Mouse (Mus musculus) neural tube, embryonic 13.5 days (tissue): ENCODE measurements around the gene Dst. TPM values are rescaled to one million over a fixed set of nuclear protein-coding genes. Genes with fewer than 3 reads are reported as not detected.

Source experiments
- ATAC-seq: fragments of 200-750 bp; cut with Nextera tagmentation; 2 replicates; pipeline ENCODE4 v1.8.0; 2017; ENCODE audit warnings: low read depth, mild to moderate bottlenecking, moderate TSS enrichment, moderate library complexity
- H3K27ac ChIP-seq: fragments of 300-500 bp; sonication (generic); replicated peaks from 2 replicates; pipeline ENCODE4 v1.5.1; 2015; ENCODE audit warnings: moderate library complexity, mild to moderate bottlenecking, inconsistent platforms
- H3K27me3 ChIP-seq: fragments of 300-500 bp; sonication (generic); 2 replicates; pipeline ENCODE4 v1.6.1; 2015; ENCODE audit warnings: mild to moderate bottlenecking, inconsistent platforms
- H3K36me3 ChIP-seq: fragments of 300-500 bp; sonication (generic); 2 replicates; pipeline ENCODE4 v1.6.1; 2015; ENCODE audit warnings: mild to moderate bottlenecking, inconsistent platforms
- H3K4me1 ChIP-seq: fragments of 300-500 bp; sonication (generic); replicated peaks from 2 replicates; pipeline ENCODE4 v1.6.1; 2015; ENCODE audit warnings: inconsistent platforms
- H3K4me2 ChIP-seq: fragments of 300-500 bp; sonication (generic); 2 replicates; pipeline ENCODE4 v1.6.1; 2015; ENCODE audit warnings: inconsistent platforms, mild to moderate bottlenecking, moderate library complexity
- H3K4me3 ChIP-seq: fragments of 300-500 bp; sonication (generic); 2 replicates; pipeline ENCODE4 v1.5.1; 2015; ENCODE audit warnings: mild to moderate bottlenecking, inconsistent platforms
- H3K9ac ChIP-seq: fragments of 300-500 bp; sonication (generic); 2 replicates; pipeline ENCODE4 v1.6.1; 2015; ENCODE audit warnings: moderate library complexity, mild to moderate bottlenecking, inconsistent platforms
- H3K9me3 ChIP-seq: fragments of 300-500 bp; sonication (generic); 2 replicates; pipeline ENCODE4 v1.6.1; 2016; ENCODE audit warnings: inconsistent platforms
- WGBS: fragments of 180-500 bp; shearing (Covaris S2); methylation state at CpG from one replicate; pipeline ENCODE4 v1.1.7; 2015; 5-methylcytosine and 5-hydroxymethylcytosine counted together
- polyA plus RNA-seq: library from polyadenylated mRNA; unstranded; fragments of >200 nt; fragmentation: Nextera tagmentation; extraction: Ambion mirVana; gene quantifications from 2 replicates; pipeline ENCODE4 v1.2.1, GENCODE M21; 2015

Gene Dst
- polyA plus RNA-seq, 1 experiment from 2014 or later = 44.4 TPM

DNA sequence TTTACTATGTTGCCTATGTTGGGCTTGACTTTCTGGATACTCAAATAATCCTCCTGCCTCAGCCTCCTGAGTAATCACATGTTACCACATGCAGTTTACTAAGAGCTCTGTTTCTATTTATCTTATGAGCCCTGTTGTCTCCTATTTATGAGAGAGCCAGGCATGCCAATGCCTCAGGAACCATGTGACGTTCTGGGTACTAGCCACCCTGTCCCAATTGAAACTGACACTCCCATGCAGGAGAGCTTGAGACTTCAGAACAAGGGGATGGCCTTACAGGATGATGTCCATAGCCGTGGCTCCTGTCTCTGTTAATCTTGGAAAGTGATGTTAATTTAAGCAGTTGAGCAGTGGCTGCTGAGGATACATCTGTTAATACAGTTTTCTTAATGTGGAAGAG lies 220.8 kb downstream of the Dst start:
- Histone ChIP-seq H3K9me3 (no peaks in the 10 kb centered on the region), H3K4me1 (peaks cover 7% of the 10 kb centered on the region; the same call in 1 of the 2 replicates), H3K4me2 (no peak overlapping the region), H3K27ac (no peak overlapping the region), H3K4me3 (no peak overlapping the region), H3K9ac (no peak overlapping the region), H3K27me3 (no peaks in the 10 kb centered on the region), H3K36me3 (no peaks in the 10 kb centered on the region)
- WGBS = 83% methylated on average over 2 of the region's 2 CpGs
- ATAC-seq = no peak

DNA sequence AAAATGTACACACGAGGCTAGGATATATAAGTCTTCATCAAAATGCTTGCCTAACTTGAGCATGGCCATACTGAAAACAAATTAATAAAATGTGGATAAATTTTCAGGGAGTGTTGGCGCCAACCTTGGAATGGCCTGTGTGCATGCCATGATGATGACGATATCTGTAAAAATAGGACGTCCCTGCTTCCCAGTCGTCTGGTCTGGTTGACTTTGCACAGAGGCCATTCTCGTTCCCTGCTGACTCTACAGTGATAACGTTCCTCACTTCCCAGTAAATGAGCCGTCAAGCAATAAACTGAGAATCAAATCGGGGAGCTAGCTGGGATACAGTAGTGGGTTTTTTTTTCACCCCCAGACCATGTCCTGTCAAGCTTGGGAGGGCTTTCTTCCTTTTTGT lies 221.7 kb downstream of the Dst start:
- ATAC-seq = no peak
- Histone ChIP-seq H3K4me3 (no peak overlapping the region), H3K9me3 (no peaks in the 10 kb centered on the region), H3K36me3 (no peaks in the 10 kb centered on the region), H3K9ac (no peak overlapping the region), H3K4me1 (peaks cover 10% of the 10 kb centered on the region; the same call in 1 of the 2 replicates), H3K4me2 (no peak overlapping the region), H3K27me3 (no peaks in the 10 kb centered on the region), H3K27ac (no peak overlapping the region)
- WGBS = 50% methylated on average over 9 of the region's 9 CpGs

DNA sequence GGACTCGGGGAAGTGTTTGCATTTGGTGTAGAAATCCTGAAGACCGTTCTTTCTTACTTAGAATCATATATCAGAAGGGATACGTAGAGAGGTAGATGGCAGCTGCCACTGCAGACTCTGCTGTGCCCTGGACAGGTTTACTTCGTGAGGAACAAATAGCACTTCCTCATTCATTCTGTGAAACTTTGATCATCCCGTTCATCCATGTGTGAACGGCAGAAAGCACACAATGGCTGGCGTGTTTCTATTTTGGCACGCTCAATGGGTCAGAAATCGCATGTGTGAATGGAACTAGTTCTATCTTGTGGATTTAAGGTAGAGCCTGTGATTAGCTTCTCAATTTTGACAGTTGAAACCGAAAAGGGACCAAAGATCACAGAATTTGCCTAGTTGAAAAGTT lies 222.8 kb downstream of the Dst start:
- WGBS = 63% methylated on average over 10 of the region's 10 CpGs
- Histone ChIP-seq H3K27ac (no peak overlapping the region), H3K4me2 (no peak overlapping the region), H3K4me3 (no peak overlapping the region), H3K9me3 (no peaks in the 10 kb centered on the region), H3K9ac (no peak overlapping the region), H3K4me1 (peaks cover 10% of the 10 kb centered on the region; the same call in 1 of the 2 replicates), H3K27me3 (no peaks in the 10 kb centered on the region), H3K36me3 (0 out of 2 replicates have a peak, but pooled peaks cover 3% of the 10 kb centered on the region)
- ATAC-seq = no peak

- H3K27me3 ChIP-seq = no peaks in the 10 kb centered on the region
- H3K36me3 ChIP-seq = 0 out of 2 replicates have a peak, but pooled peaks cover 7% of the 10 kb centered on the region
- no peaks in the 10 kb centered on the region for H3K9me3 ChIP-seq
- 86% methylated on average over 16 of the region's 16 CpGs for WGBS
- no peak overlapping the region for H3K4me2 ChIP-seq
- no peak for ATAC-seq
- no peak overlapping the region for H3K27ac ChIP-seq
- no peak overlapping the region for H3K4me3 ChIP-seq
- H3K4me1 ChIP-seq = peaks cover 10% of the 10 kb centered on the region; the same call in 1 of the 2 replicates
- H3K9ac ChIP-seq = no peak overlapping the region
These were observed 224.8 kb downstream of the Dst start for GRCm38 (mm10) chr1:34132875-34133274.

- Histone ChIP-seq H3K36me3 (0 out of 2 replicates have a peak, but pooled peaks cover 7% of the 10 kb centered on the region), H3K9ac (no peak overlapping the region), H3K27ac (no peak overlapping the region), H3K4me3 (no peak overlapping the region), H3K4me1 (peaks cover 8% of the 10 kb centered on the region), H3K27me3 (no peaks in the 10 kb centered on the region), H3K9me3 (no peaks in the 10 kb centered on the region), H3K4me2 (no peak overlapping the region)
- WGBS = 88% methylated on average over 3 of the region's 3 CpGs
- no peak for ATAC-seq
These were observed 227.5 kb downstream of the Dst start for GRCm38 (mm10) chr1:34135535-34135934.

DNA sequence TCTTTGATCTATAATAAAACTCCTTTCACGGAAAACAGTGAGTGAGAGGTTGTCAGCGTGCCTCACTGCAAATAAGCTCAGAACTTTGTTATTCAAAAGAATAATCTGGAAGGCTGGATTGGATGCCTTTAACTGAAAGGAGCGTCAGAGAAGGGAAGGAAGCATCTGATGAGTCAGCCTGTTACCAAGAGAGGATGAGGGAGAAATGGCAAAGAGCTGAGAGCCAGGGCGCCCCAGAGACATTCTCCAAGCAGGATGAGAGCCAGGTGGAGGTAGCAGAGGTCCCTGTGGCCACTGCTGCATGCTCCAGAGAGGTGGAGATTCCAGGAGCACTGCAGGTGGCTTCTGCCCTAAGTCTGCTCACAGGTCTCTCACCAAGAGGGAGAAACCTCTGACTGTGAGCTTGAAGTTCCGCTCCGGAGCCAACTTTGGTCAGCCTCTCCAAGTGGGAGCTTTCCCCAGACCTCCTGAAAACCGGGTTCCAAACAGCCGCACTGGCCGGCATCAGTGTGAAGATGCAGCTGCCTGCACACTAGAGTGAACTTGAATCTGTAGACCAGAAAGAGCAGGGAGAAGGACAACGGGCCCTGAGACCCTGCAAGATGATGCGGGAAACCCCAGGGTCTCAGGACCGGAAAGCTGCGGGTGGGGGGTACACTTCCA lies 231.3 kb downstream of the Dst start:
- H3K4me3 ChIP-seq = no peak overlapping the region
- no peak overlapping the region for H3K9ac ChIP-seq
- 73% methylated on average over 13 of the region's 13 CpGs for WGBS
- no peaks in the 10 kb centered on the region for H3K27me3 ChIP-seq
- 0 out of 2 replicates have a peak, but pooled peaks cover 7% of the 10 kb centered on the region for H3K36me3 ChIP-seq
- H3K27ac ChIP-seq = no peak overlapping the region
- no peak overlapping the region for H3K4me2 ChIP-seq
- no peak for ATAC-seq
- H3K9me3 ChIP-seq = no peaks in the 10 kb centered on the region
- H3K4me1 ChIP-seq = peaks cover 17% of the 10 kb centered on the region

DNA sequence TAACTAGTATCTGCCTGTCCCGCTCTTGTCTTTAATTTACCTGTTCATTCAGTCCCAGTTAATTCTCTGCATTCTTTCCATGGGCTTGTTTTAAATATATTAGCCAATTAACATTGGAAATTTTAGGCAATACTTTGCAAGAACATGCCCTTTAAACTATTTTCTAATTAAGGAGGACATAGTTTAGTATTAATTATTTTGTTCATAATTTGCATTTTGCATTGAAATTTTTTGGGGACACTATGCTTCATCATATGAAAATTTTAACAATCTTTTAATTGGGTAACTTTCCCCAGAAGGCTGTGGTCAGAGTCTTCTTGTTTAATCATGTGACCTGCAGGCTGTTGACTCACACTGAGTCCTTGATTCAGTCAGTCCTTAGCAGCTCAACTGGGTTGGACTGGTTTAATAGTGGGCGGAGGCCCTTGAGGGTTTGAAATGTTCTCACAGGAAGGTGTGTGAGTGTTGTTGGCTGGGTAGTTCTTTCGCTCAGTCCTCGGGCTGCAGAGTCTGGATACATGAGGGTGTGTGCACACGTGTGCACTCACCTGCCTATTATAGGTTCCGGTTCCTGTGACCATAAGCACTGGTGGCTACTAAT lies 231.9 kb downstream of the Dst start:
- Histone ChIP-seq H3K27me3 (no peaks in the 10 kb centered on the region), H3K4me3 (no peak overlapping the region), H3K27ac (no peak overlapping the region), H3K9me3 (no peaks in the 10 kb centered on the region), H3K4me1 (peaks cover 17% of the 10 kb centered on the region), H3K9ac (no peak overlapping the region), H3K36me3 (0 out of 2 replicates have a peak, but pooled peaks cover 6% of the 10 kb centered on the region), H3K4me2 (no peak overlapping the region)
- ATAC-seq = no peak
- WGBS = 77% methylated on average over 6 of the region's 6 CpGs

DNA sequence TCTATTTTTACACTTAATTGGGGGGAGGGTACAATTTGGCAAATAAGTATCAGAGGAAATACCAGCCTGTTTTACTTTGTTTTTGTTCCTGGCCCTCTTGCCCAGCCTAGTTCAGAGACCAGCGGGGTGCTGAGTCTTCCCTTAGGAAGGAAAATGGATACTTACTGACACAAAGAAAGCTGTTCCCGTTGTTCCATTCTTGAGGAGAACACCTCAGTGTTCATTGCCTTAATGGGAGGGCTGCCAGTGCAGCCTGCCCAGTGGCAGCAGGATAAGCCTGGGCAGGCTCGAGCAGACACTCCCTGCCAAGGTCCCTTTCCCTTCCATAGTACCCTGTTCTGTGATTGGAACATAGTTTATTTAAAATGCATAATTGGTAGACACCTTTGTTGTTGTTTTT lies 232.7 kb downstream of the Dst start:
- Histone ChIP-seq H3K27ac (no peak overlapping the region), H3K9me3 (no peaks in the 10 kb centered on the region), H3K4me1 (peaks cover 22% of the 10 kb centered on the region), H3K4me2 (no peak overlapping the region), H3K4me3 (no peak overlapping the region), H3K9ac (0 out of 2 replicates have a peak overlapping the region, but pooled peaks have one; percentile 26), H3K27me3 (no peaks in the 10 kb centered on the region), H3K36me3 (0 out of 2 replicates have a peak, but pooled peaks cover 4% of the 10 kb centered on the region)
- WGBS = 32% methylated on average over 3 of the region's 3 CpGs
- ATAC-seq = no peak

DNA sequence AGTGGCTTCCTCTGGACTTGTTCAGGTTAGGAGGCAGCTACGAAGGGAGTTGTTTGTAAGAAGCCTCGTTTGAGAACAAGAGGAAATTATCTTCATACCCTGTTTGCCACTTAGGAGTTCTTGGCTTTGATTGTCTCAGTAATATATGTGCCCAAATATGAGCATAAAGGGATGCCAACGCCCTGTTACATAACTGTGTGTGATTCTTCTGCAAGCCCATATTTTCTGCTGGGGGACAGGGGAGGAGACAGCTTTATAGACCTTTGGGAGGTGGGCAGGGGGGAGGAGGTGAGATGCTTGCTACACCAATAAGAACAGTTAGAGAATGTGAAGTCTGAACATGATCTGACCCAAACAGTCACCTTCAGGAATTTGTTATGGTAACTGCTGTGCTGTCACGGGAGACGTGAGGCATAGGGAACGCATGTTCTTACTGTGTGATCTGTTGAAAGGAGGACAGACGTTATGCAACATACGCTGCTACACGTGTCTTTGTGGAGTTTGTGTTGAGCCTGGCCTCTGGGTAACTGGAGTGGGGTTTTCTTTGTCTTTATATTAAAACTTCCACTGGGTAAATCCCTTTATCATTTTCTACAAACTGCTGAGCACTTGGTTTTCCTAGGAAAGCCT lies 235.0 kb downstream of the Dst start:
- no peak overlapping the region for H3K27ac ChIP-seq
- peaks cover 27% of the 10 kb centered on the region for H3K4me1 ChIP-seq
- 60% methylated on average over 9 of the region's 9 CpGs for WGBS
- no peaks in the 10 kb centered on the region for H3K9me3 ChIP-seq
- no peak overlapping the region for H3K4me3 ChIP-seq
- no peaks in the 10 kb centered on the region for H3K36me3 ChIP-seq
- no peaks in the 10 kb centered on the region for H3K27me3 ChIP-seq
- H3K4me2 ChIP-seq = no peak overlapping the region
- ATAC-seq = no peak
- H3K9ac ChIP-seq = no peak overlapping the region

GRCm38 (mm10) chr1:34144826-34145225 lies 236.8 kb downstream of the Dst start:
- no peaks in the 10 kb centered on the region for H3K36me3 ChIP-seq
- H3K4me3 ChIP-seq = no peak overlapping the region
- H3K4me1 ChIP-seq = peaks cover 27% of the 10 kb centered on the region
- no peak overlapping the region for H3K4me2 ChIP-seq
- H3K9ac ChIP-seq = no peak overlapping the region
- no peaks in the 10 kb centered on the region for H3K9me3 ChIP-seq
- no peak for ATAC-seq
- H3K27ac ChIP-seq = no peak overlapping the region
- no peaks in the 10 kb centered on the region for H3K27me3 ChIP-seq
- 95% methylated on average over 7 of the region's 7 CpGs for WGBS

DNA sequence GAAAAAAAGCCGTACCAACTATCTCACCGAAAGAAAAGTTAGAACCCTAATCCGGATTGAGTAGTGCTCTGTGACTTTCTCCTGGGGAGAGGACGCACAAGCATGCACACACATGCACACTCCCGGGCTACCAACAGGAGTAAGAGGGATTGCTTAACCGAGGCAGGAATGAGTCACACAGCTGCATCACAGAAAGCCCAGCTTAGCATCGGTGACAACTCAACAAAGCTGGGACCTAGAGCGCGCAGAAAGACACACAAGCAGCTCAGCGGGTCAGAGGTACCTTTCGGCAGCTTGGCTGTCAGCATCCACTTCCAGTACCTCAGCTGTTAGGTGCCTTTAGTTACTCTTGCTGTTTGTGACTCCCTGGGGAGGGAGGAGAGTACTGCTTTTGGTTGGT lies 240.0 kb downstream of the Dst start:
- Histone ChIP-seq H3K36me3 (peaks cover 5% of the 10 kb centered on the region; the same call in 1 of the 2 replicates), H3K4me1 (peaks cover 25% of the 10 kb centered on the region), H3K27ac (no peak overlapping the region), H3K9me3 (no peaks in the 10 kb centered on the region), H3K4me3 (no peak overlapping the region), H3K4me2 (no peak overlapping the region), H3K9ac (no peak overlapping the region), H3K27me3 (no peaks in the 10 kb centered on the region)
- ATAC-seq = no peak
- 94% methylated on average over 11 of the region's 11 CpGs for WGBS

DNA sequence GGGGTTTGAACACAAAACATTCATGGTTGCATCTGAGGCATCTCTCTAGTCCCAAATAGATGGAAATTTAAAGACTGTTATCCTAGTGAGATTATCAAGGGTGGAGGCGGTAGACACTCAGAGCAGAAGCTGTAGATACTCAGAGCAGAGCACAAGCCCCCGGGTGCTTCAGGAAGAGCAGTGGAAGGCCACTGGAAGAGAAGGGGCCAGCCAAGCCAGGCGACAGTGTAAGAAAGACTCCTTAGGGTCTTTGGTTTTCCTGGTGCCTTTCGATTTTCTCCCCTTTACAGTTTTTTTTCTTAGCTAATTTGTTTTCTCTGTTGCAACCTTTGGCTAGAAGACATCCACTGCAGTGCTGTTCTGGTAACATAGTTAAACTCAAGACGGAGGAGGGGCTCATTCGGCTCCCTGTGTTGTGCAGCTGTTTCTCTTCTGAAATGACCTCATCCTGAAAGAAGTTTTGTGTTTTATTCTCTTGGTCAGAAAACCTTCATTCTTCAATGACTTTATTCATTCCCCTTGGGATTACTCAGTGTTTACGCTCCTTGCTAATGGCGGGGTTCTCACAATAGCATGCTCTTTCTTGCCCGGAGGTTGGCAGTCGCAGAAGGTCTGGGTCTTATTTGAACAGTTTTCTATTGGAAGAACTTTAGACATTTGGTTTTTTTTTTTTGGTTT lies 242.5 kb downstream of the Dst start:
- H3K4me2 ChIP-seq = no peak overlapping the region
- WGBS = 25% methylated on average over 10 of the region's 10 CpGs
- no peak overlapping the region for H3K9ac ChIP-seq
- peak overlapping the region; percentile 83 for H3K27ac ChIP-seq
- peaks cover 18% of the 10 kb centered on the region for H3K4me1 ChIP-seq
- peak; percentile 52; the same call in 1 of the 2 replicates for ATAC-seq
- H3K4me3 ChIP-seq = no peak overlapping the region
- no peaks in the 10 kb centered on the region for H3K27me3 ChIP-seq
- H3K9me3 ChIP-seq = no peaks in the 10 kb centered on the region
- H3K36me3 ChIP-seq = peaks cover 7% of the 10 kb centered on the region; the same call in 1 of the 2 replicates
